Mouse (Mus musculus): ENCODE data around the gene Chrna9. TPM values are rescaled to one million over a fixed set of nuclear protein-coding genes. Genes with fewer than 3 reads are reported as not detected.

Gene Chrna9
- 0.07 TPM in 1 of 2 replicates, not detected in the other for polyA plus RNA-seq (2015; fragmentation: Nextera tagmentation; extraction: Ambion mirVana)

- ATAC-seq (no peak), DNase-seq (no peak)
- Histone ChIP-seq H3K4me1 (ENCODE audit: insufficient read depth) (no peaks in the 10 kb centered on the region), H3K27ac (ENCODE audit: low read depth) (no peak within 1 kb of the TSS), H3K4me3 (ENCODE audit: low read depth, low read length) (no peak within 1 kb of the TSS), H3K9ac (replicated peaks) (no peak within 1 kb of the TSS), H3K9me3 (ENCODE audit: low read length) (no peaks in the 10 kb centered on the region), H3K4me2 (ENCODE audit: low read depth, low read length) (no peak within 1 kb of the TSS), H3K36me3 (replicated peaks; ENCODE audit: insufficient read depth, low read length) (no peaks in the 10 kb centered on the region), H3K27me3 (ENCODE audit: insufficient read depth, low read length) (no peaks in the 10 kb centered on the region)
- no peak for TF ChIP-seq CTCF (IDR thresholded peaks at IDR 0.05; ENCODE audit: low read depth)
- no peak for TF ChIP-seq EP300 (IDR thresholded peaks at IDR 0.05; ENCODE audit: low read depth)
- WGBS (ENCODE audit: insufficient replicate concordance): 77% methylated on average over 5 of the region's 5 CpGs
Observed at GRCm38 (mm10) chr5:65934783-65935182, at the start of gene Chrna9. TSS of gene Chrna9 (plus strand) at chr5:65934921.

DNA sequence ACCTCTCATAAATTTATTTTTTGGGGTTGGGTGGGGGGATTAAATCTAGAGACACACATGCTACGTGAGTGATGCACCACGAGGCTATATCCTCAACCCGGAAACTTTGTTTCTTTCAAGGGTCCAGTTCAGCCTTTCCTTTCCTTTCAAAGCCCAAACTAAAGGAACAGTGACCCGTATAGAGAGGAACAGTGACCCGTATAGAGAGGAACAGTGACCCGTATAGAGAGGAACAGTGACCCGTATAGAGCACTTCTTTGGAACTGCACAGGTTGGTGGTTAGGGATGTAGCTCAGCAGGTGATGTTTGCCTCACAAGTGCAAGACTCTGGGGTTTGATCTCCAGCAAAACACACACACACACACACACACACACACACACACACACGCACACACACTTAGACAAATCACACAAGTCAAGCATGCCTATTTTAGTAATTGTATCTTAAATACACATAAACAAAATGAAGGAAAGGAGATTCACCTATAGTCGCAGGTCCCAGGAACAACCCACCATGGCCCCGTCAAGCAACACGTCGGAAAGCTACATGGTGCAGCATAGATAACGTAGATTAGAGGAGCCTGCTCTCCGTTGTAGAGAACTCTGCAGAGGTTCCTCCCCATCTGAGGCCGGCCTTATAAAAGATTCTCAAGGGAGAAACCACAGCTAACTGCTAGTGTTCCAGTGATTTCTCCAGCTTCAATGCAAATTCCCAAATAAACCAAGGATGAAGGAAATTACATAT, 48.9 kb upstream of the Chrna9 start:
- ATAC-seq (no peak), DNase-seq (no peak)
- Histone ChIP-seq H3K4me3 (ENCODE audit: low read depth, low read length) (no peak overlapping the region), H3K9ac (replicated peaks) (no peak overlapping the region), H3K36me3 (replicated peaks; ENCODE audit: insufficient read depth, low read length) (no peaks in the 10 kb centered on the region), H3K27me3 (ENCODE audit: insufficient read depth, low read length) (no peaks in the 10 kb centered on the region), H3K4me2 (ENCODE audit: low read depth, low read length) (no peak overlapping the region), H3K27ac (ENCODE audit: low read depth) (no peak overlapping the region), H3K4me1 (ENCODE audit: insufficient read depth) (peaks cover 12% of the 10 kb centered on the region), H3K9me3 (ENCODE audit: low read length) (no peaks in the 10 kb centered on the region)
- no peak for TF ChIP-seq CTCF (IDR thresholded peaks at IDR 0.05; ENCODE audit: low read depth)
- TF ChIP-seq EP300 (IDR thresholded peaks at IDR 0.05; ENCODE audit: low read depth): no peak
- WGBS (ENCODE audit: insufficient replicate concordance): 70% methylated on average over 15 of the region's 15 CpGs

DNA sequence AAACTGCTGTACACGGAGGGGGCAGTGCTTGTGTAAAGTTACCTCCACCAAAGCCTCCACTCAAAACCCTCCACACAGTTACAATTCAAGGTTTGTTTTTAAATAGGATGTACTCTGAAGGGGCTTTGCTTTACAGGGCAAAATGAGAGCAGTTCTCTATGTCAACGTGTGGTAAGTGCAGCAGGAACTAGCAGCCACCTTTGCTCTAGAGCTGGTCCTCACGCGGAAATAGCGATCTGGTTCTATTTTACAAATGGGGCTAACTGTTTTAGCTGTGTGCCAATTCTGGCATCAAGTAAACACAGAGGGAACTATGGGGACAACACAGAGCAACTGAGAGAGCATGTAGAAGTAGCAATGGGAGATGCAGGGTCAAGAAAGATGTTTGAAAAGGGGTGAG, 46.6 kb upstream of the Chrna9 start:
- TF ChIP-seq CTCF (IDR thresholded peaks at IDR 0.05; ENCODE audit: low read depth) (no peak), EP300 (IDR thresholded peaks at IDR 0.05; ENCODE audit: low read depth) (no peak)
- H3K4me1 ChIP-seq (ENCODE audit: insufficient read depth): peaks cover 7% of the 10 kb centered on the region
- H3K27ac ChIP-seq (ENCODE audit: low read depth): no peak overlapping the region
- 73% methylated on average over 5 of the region's 5 CpGs for WGBS (ENCODE audit: insufficient replicate concordance)
- no peaks in the 10 kb centered on the region for H3K27me3 ChIP-seq (ENCODE audit: insufficient read depth, low read length)
- H3K4me3 ChIP-seq (ENCODE audit: low read depth, low read length): no peak overlapping the region
- ATAC-seq (no peak), DNase-seq (no peak)
- no peak overlapping the region for H3K4me2 ChIP-seq (ENCODE audit: low read depth, low read length)
- H3K36me3 ChIP-seq (replicated peaks; ENCODE audit: insufficient read depth, low read length): no peaks in the 10 kb centered on the region; the same call in 1 of the 2 replicates
- H3K9me3 ChIP-seq (ENCODE audit: low read length): no peaks in the 10 kb centered on the region
- H3K9ac ChIP-seq (replicated peaks): no peak overlapping the region

DNA sequence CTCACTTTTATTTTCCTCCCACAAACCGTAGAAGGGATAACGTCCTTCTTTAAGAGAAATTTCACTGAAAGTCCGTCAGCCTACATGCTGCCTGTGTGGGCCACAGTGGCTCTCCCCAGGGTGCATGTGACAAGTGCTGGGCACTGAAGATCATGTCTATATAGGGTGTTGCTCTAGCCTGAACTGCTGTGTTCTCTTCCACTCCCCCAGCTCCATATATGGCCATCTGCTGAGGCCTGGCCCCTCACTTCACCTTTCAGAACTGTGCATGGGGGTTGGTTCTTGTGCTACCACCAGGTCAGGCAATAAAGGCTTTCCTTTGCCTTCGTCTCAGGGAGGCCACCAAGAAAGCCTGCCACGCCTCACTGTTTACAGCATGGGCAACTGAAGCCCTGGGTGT, 45.7 kb upstream of the Chrna9 start:
- H3K4me3 ChIP-seq (ENCODE audit: low read depth, low read length): no peak overlapping the region
- H3K4me1 ChIP-seq (ENCODE audit: insufficient read depth): peaks cover 7% of the 10 kb centered on the region; the same call in 1 of the 2 replicates
- H3K4me2 ChIP-seq (ENCODE audit: low read depth, low read length): no peak overlapping the region
- no peak overlapping the region for H3K27ac ChIP-seq (ENCODE audit: low read depth)
- DNase-seq (no peak), ATAC-seq (no peak)
- no peak for TF ChIP-seq CTCF (IDR thresholded peaks at IDR 0.05; ENCODE audit: low read depth)
- no peak for TF ChIP-seq EP300 (IDR thresholded peaks at IDR 0.05; ENCODE audit: low read depth)
- no peaks in the 10 kb centered on the region for H3K27me3 ChIP-seq (ENCODE audit: insufficient read depth, low read length)
- H3K9ac ChIP-seq (replicated peaks): no peak overlapping the region
- no peaks in the 10 kb centered on the region; the same call in 1 of the 2 replicates for H3K36me3 ChIP-seq (replicated peaks; ENCODE audit: insufficient read depth, low read length)
- 59% methylated on average over 5 of the region's 5 CpGs for WGBS (ENCODE audit: insufficient replicate concordance)
- no peaks in the 10 kb centered on the region for H3K9me3 ChIP-seq (ENCODE audit: low read length)

DNA sequence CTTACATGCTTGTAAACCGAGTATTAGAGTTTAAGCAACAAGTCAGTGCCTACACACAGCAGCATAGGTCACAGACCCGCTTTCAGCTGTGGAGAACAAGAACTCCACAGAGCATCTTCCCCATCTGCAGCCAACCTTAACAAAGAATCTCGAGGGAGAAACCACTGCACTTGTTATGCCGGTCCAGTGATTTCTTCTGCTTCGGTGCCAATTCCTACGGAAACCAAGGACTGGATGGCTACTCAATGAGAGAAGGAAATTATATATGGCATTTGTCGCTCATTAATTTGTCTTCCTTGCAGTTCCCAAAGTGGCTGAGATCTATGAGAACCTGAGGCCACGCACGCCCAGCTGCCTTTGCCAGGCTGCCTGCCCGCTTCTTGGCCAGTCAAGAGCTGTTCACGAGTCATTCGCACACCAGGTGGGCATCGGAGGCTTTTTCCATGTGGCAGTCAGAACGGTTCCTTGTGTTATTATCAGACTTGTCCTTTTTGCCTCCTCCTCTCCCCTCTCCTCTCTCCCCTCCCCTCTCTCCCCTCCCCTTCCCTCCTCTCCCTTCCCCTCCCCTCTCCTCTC, 43.4 kb upstream of the Chrna9 start:
- no peak for DNase-seq
- TF ChIP-seq EP300 (IDR thresholded peaks at IDR 0.05; ENCODE audit: low read depth) (no peak), CTCF (IDR thresholded peaks at IDR 0.05; ENCODE audit: low read depth) (no peak)
- Histone ChIP-seq H3K4me1 (ENCODE audit: insufficient read depth) (peaks cover 7% of the 10 kb centered on the region; the same call in 1 of the 2 replicates), H3K27ac (ENCODE audit: low read depth) (no peak overlapping the region), H3K27me3 (ENCODE audit: insufficient read depth, low read length) (no peaks in the 10 kb centered on the region), H3K4me2 (ENCODE audit: low read depth, low read length) (no peak overlapping the region), H3K9ac (replicated peaks) (no peak overlapping the region), H3K36me3 (replicated peaks; ENCODE audit: insufficient read depth, low read length) (no peaks in the 10 kb centered on the region; the same call in 1 of the 2 replicates), H3K4me3 (ENCODE audit: low read depth, low read length) (no peak overlapping the region), H3K9me3 (ENCODE audit: low read length) (no peaks in the 10 kb centered on the region)
- no peak for ATAC-seq
- 77% methylated on average over 14 of the region's 14 CpGs for WGBS (ENCODE audit: insufficient replicate concordance)

- 44% methylated on average over 6 of the region's 6 CpGs for WGBS (ENCODE audit: insufficient replicate concordance)
- no peak for TF ChIP-seq EP300 (IDR thresholded peaks at IDR 0.05; ENCODE audit: low read depth)
- TF ChIP-seq CTCF (IDR thresholded peaks at IDR 0.05; ENCODE audit: low read depth): no peak
Observed at GRCm38 (mm10) chr5:65895121-65895692, 39.5 kb upstream of the Chrna9 start.

More at GRCm38 (mm10) chr5:65895121-65895692, 39.5 kb upstream of the Chrna9 start:
- no peak overlapping the region for H3K27ac ChIP-seq (ENCODE audit: low read depth)
- no peaks in the 10 kb centered on the region for H3K9me3 ChIP-seq (ENCODE audit: low read length)
- no peak overlapping the region for H3K9ac ChIP-seq (replicated peaks)
- H3K36me3 ChIP-seq (replicated peaks; ENCODE audit: insufficient read depth, low read length): no peaks in the 10 kb centered on the region; the same call in 1 of the 2 replicates
- DNase-seq (no peak), ATAC-seq (no peak)
- H3K4me3 ChIP-seq (ENCODE audit: low read depth, low read length): no peak overlapping the region
- H3K4me2 ChIP-seq (ENCODE audit: low read depth, low read length): no peak overlapping the region
- H3K4me1 ChIP-seq (ENCODE audit: insufficient read depth): 0 out of 2 replicates have a peak, but pooled peaks cover 1% of the 10 kb centered on the region
- H3K27me3 ChIP-seq (ENCODE audit: insufficient read depth, low read length): no peaks in the 10 kb centered on the region

Measured in liver, postnatal 0 days (tissue).